Mouse (Mus musculus) liver, postnatal 0 days (tissue): ENCODE measurements at regions not wholly inside any gene's neighbourhood (a gene's known extent, or its start where the extent isn't known, plus 50 kb on each side); places are given as distances from the start of the nearest gene placed in this dataset.

ENCODE experiments used
- CTCF ChIP-seq: sonication (generic); IDR thresholded peaks from 2 replicates; pipeline ENCODE4 v1.5.1; 2016; ENCODE audit warnings: antibody characterized with exemption, low read depth
- EP300 ChIP-seq: IDR thresholded peaks from 2 replicates; pipeline ENCODE4 v1.6.1; 2016; ENCODE audit warnings: antibody characterized with exemption, low read depth, mild to moderate bottlenecking

GRCm38 (mm10) chr14:105523849-105524248 lies 265.5 kb downstream of the Ndfip2 start:
- TF ChIP-seq CTCF (no peak), EP300 (no peak)
